Mouse (Mus musculus) stomach, embryonic 14.5 days (tissue): ENCODE measurements at regions not wholly inside any gene's neighbourhood (a gene's known extent, or its start where the extent isn't known, plus 50 kb on each side); places are given as distances from the start of the nearest gene placed in this dataset.

Experiments used
- ATAC-seq: fragments of 200-750 bp; cut with Nextera tagmentation; 2 replicates; pipeline ENCODE4 v1.8.0; 2017; ENCODE audit warnings: low read depth, moderate TSS enrichment; ENCODE audit not compliant: insufficient number of reproducible peaks, insufficient read depth, low FRiP score
- H3K27ac ChIP-seq: fragments of 300-500 bp; sonication (generic); 2 replicates; pipeline ENCODE4 v1.5.1; 2014; ENCODE audit warnings: mild to moderate bottlenecking, low read length, moderate library complexity, mixed read lengths
- H3K27me3 ChIP-seq: fragments of 300-500 bp; sonication (generic); 2 replicates; pipeline ENCODE4 v1.6.1; 2014; ENCODE audit warnings: low read length, control low read depth, mixed read lengths; ENCODE audit not compliant: control insufficient read depth, insufficient read depth
- H3K36me3 ChIP-seq: fragments of 300-500 bp; sonication (generic); 2 replicates; pipeline ENCODE4 v1.6.1; 2014; ENCODE audit warnings: mild to moderate bottlenecking, control low read depth, low read length, moderate library complexity, mixed read lengths; ENCODE audit not compliant: control insufficient read depth, insufficient read depth
- H3K4me1 ChIP-seq: fragments of 300-500 bp; sonication (generic); 2 replicates; pipeline ENCODE4 v1.6.1; 2014; ENCODE audit warnings: low read length, control low read depth, mixed read lengths; ENCODE audit not compliant: control insufficient read depth, insufficient read depth
- H3K4me2 ChIP-seq: fragments of 300-500 bp; sonication (generic); replicated peaks from 2 replicates; pipeline ENCODE4 v1.6.1; 2014; ENCODE audit warnings: low read depth, low read length, control low read depth
- H3K4me3 ChIP-seq: fragments of 300-500 bp; sonication (generic); 2 replicates; pipeline ENCODE4 v1.5.1; 2014; ENCODE audit warnings: low read depth, low read length, control low read depth
- H3K9ac ChIP-seq: fragments of 300-500 bp; sonication (generic); replicated peaks from 2 replicates; pipeline ENCODE4 v1.6.1; 2014; ENCODE audit warnings: low read depth, mild to moderate bottlenecking, control low read depth, low read length, moderate library complexity, mixed read lengths
- H3K9me3 ChIP-seq: fragments of 300-500 bp; sonication (generic); 2 replicates; pipeline ENCODE4 v1.6.1; 2016; ENCODE audit warnings: low read depth, low read length, control low read depth; ENCODE audit not compliant: control insufficient read depth
- WGBS: fragments of 180-500 bp; shearing (Covaris S2); extraction: QIAGEN DNeasy Blood & Tissue Kit; methylation state at CpG from one replicate; pipeline ENCODE4 v1.1.7; 2014; 5-methylcytosine and 5-hydroxymethylcytosine counted together

DNA sequence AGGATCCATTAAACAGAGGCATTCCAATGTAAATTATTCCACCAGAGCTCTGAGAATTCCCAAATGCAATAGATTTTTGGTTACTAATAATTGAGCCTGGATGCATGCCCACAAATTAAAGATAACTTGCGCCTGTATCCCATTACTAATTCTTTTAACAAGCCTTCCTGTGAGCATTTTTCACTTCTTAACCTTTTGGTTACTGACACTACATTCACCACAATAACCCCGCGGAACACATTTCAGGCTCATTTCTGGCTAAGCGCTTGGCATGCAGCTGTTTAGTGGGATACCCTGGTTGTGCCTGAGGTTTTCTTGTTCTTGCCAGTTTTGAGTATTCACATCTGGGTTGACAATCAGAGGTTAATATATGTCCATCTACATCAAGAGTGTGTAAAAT lies 429.1 kb downstream of the Adgrl2 start:
- Histone ChIP-seq H3K4me2 (no peak overlapping the region), H3K9ac (no peak overlapping the region), H3K4me3 (no peak overlapping the region), H3K27me3 (no peaks in the 10 kb centered on the region), H3K4me1 (no peaks in the 10 kb centered on the region), H3K36me3 (no peaks in the 10 kb centered on the region), H3K27ac (no peak overlapping the region), H3K9me3 (no peaks in the 10 kb centered on the region)
- no peak for ATAC-seq
- 89% methylated on average over 4 of the region's 4 CpGs for WGBS

DNA sequence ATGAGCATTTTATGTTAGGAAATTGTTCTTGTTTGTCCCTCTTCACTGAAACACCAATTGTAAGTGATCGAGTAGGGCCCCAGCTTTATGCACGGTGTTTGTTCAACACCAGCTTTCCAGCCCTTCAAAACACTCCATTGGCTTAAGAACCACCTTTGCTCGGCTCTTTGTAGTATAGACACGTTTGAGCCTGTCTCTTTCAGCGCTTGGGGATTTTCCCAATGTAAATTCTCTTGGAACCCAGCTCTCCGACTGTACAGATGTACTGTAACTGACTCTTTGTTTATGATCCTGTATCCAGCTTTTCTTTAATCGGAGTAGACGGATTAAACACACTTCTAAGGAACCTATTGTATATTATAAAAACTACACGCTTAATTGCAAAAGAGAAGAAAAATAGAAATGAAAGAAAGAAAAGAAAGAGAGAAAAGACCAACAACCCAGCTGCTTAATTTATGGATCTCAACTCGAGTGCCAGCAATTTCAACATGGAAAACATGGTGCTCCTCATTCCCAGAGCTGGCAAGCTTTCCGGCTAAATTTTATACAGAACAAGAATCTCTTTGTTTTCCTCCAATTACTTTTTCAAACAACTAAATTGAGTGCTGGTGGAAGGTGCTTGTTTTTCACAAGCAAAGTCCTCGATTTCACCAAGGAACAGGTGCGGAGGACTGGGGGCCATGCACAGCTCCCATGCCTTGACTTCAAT lies 430.4 kb downstream of the Adgrl2 start:
- WGBS: 60% methylated on average over 13 of the region's 13 CpGs
- no peaks in the 10 kb centered on the region for H3K27me3 ChIP-seq
- no peak for ATAC-seq
- no peak overlapping the region for H3K9ac ChIP-seq
- no peaks in the 10 kb centered on the region for H3K36me3 ChIP-seq
- no peaks in the 10 kb centered on the region for H3K4me1 ChIP-seq
- H3K4me2 ChIP-seq: no peak overlapping the region
- H3K4me3 ChIP-seq: no peak overlapping the region
- no peak overlapping the region for H3K27ac ChIP-seq
- H3K9me3 ChIP-seq: no peaks in the 10 kb centered on the region

DNA sequence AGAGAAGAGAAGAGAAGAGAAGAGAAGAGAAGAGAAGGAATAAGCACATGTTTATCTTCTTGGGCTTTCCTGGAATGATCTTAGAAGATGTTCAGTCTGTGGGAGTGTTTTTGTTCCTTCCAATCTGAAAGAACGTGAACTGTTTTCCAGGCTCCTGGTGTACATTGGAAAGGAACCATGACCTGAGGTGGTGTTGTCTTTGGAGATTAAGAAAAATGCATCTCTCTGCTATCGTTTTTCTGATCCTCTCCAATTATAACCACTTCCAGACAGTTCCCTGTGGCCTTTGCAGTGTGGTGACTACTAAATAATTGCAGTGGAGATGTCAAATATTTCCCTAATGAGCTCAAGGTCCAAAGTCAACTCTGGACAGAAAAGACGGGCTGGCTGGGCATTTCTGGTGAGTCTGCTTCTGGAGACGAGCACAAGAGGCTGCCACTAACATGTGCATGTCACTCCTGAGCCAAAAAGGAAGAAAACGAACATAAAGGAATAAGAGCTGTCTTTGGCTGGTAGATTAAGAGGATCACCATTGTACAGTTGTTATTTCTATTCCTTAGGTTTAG lies 431.7 kb downstream of the Adgrl2 start:
- Histone ChIP-seq H3K27ac (no peak overlapping the region), H3K9ac (no peak overlapping the region), H3K36me3 (no peaks in the 10 kb centered on the region), H3K9me3 (no peaks in the 10 kb centered on the region), H3K4me3 (no peak overlapping the region), H3K27me3 (no peaks in the 10 kb centered on the region), H3K4me2 (no peak overlapping the region), H3K4me1 (no peaks in the 10 kb centered on the region)
- no peak for ATAC-seq
- 66% methylated on average over 5 of the region's 5 CpGs for WGBS

DNA sequence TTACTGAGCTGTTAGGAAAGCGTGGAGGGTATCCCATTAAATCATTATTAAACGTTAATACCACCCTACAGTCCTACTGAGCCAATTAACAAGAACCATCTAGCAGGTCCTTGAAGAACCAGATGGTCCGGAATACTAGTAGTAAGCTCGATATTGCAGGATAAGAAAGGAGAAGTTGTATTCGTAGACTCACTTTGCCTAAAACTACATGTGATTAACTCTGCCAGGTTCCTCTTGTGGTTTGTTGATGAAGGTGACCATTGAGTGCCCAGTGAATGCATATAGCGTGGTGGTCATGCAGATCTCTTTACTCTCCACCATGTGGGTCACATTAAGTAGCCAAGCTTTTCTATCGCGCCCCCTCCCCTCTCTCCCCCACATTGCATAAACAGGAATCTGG lies 435.0 kb downstream of the Adgrl2 start:
- WGBS: 85% methylated on average over 8 of the region's 8 CpGs
- H3K9ac ChIP-seq: no peak overlapping the region
- H3K4me1 ChIP-seq: no peaks in the 10 kb centered on the region
- H3K27me3 ChIP-seq: no peaks in the 10 kb centered on the region
- H3K9me3 ChIP-seq: no peaks in the 10 kb centered on the region
- no peak overlapping the region for H3K4me2 ChIP-seq
- H3K36me3 ChIP-seq: no peaks in the 10 kb centered on the region
- H3K27ac ChIP-seq: no peak overlapping the region
- no peak for ATAC-seq
- no peak overlapping the region for H3K4me3 ChIP-seq

DNA sequence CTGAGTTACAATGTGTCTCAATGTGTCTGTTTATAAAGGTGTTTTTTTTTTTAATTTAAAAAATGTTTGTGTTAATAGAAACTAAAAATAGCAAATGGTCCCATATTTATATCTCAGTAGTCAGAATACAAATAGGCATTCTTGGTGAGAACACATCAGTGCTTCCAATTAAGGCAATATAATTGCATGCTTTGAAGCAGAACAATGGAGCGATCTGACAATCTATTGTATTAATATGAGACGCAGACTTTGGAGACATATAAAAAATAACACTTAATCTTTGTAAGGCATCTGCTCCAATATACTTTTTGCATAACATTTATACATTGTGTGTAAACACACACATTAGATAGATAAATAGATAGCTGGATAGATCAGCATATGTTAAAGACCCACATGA lies 439.6 kb downstream of the Adgrl2 start:
- Histone ChIP-seq H3K9me3 (no peaks in the 10 kb centered on the region), H3K27me3 (no peaks in the 10 kb centered on the region), H3K9ac (no peak overlapping the region), H3K4me2 (no peak overlapping the region), H3K36me3 (no peaks in the 10 kb centered on the region), H3K4me1 (no peaks in the 10 kb centered on the region), H3K27ac (no peak overlapping the region), H3K4me3 (no peak overlapping the region)
- 94% methylated on average over 2 of the region's 2 CpGs for WGBS
- ATAC-seq: no peak

DNA sequence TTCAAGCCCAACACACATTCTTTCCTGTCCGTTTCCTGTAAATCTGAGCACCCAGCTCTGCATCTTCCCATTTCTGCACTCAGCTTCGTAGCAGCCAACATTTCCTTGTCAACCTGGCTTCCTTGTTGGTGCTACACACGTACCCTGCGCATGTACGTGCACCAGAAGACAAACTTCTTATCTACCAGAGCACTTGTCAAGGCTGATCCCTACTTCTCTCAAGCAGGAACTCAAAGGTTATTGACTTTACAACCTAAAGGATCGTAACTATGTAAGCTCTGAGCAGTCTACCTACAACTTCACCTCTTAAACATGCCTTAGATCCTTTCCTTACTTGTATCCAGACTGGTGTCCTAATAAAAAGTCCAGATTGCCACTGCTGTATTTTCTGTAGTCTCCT lies 445.4 kb downstream of the Adgrl2 start:
- Histone ChIP-seq H3K36me3 (no peaks in the 10 kb centered on the region), H3K27me3 (no peaks in the 10 kb centered on the region), H3K4me1 (no peaks in the 10 kb centered on the region), H3K9me3 (no peaks in the 10 kb centered on the region), H3K4me3 (no peak overlapping the region), H3K9ac (no peak overlapping the region), H3K27ac (no peak overlapping the region), H3K4me2 (no peak overlapping the region)
- WGBS: 87% methylated on average over 6 of the region's 6 CpGs
- ATAC-seq: no peak

DNA sequence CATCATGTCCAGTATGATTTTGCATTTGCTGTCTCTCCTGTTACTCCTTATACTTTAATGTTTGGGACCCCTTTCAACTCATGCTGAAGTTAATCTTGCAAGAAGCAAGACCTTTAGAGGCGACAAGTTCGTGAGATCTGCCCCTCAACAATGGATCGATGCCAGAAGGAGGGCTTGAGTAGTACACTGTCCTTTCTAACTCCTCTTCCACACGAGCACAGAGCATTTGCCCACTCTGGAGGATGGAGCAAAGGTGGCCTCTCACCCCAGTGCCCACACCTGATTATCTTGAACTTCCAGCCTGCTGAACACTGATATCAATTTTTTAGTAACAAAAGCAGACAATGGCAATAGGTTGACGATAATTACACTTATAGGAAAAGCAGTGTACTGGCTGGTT lies 448.1 kb downstream of the Adgrl2 start:
- Histone ChIP-seq H3K4me2 (no peak overlapping the region), H3K27me3 (no peaks in the 10 kb centered on the region), H3K36me3 (no peaks in the 10 kb centered on the region), H3K4me1 (no peaks in the 10 kb centered on the region), H3K4me3 (no peak overlapping the region), H3K9me3 (no peaks in the 10 kb centered on the region), H3K27ac (no peak overlapping the region), H3K9ac (no peak overlapping the region)
- WGBS: 79% methylated on average over 5 of the region's 5 CpGs
- no peak for ATAC-seq

DNA sequence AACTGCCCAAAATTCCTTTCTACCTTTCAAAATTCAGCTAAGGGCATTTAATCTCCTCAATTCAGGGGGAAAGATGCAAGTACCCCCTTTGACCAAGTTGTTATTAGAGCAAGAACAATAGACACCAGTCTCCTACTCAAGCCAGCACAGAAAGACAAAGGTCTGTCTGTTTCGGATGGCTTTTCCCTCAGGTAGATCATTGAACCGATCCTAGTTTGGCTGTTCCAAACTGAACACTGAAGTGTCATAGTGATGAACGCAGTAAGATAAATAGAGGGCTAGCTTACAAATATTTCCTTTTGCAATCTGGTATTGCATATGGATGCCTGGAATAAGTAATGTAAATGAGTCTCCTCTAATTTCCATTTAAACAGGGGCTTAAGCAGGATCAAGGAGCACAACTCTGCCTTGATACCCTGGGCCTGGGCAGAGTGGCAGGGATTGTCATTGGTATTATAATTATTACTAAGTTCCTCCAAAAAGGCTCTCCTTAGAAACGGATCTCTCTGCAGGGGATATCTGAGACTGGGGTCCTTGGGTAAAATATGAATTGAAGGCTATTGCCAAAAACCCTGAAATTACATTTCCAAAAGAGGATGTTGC lies 452.6 kb downstream of the Adgrl2 start:
- Histone ChIP-seq H3K27ac (no peak overlapping the region), H3K27me3 (no peaks in the 10 kb centered on the region), H3K9me3 (no peaks in the 10 kb centered on the region), H3K4me1 (no peaks in the 10 kb centered on the region), H3K4me3 (no peak overlapping the region), H3K9ac (no peak overlapping the region), H3K4me2 (no peak overlapping the region), H3K36me3 (no peaks in the 10 kb centered on the region)
- no peak for ATAC-seq
- WGBS: 70% methylated on average over 4 of the region's 4 CpGs
